Mouse (Mus musculus) spleen, adult 2 months (tissue): ENCODE data around the gene 3110070M22Rik.

Experiments
- CTCF ChIP-seq: fragments of 200-500 bp; IDR thresholded peaks from 2 replicates; pipeline ENCODE4 v1.5.1; 2011; ENCODE audit warnings: mild to moderate bottlenecking, inconsistent platforms; ENCODE audit not compliant: insufficient read depth, insufficient read length, insufficient replicate concordance; ENCODE audit errors: extremely low read depth
- POLR2A ChIP-seq: fragments of 200-500 bp; IDR thresholded peaks from 2 replicates; pipeline ENCODE4 v1.6.1; 2011; ENCODE audit warnings: low read depth, low read length, inconsistent platforms

GRCm38 (mm10) chr13:119456342-119456741, 31.8 kb downstream of the 3110070M22Rik start:
- TF ChIP-seq POLR2A: no peak
- no peak for TF ChIP-seq CTCF
